Mouse (Mus musculus) adrenal gland, adult 18-20 months (tissue): ENCODE results near the gene Adk. TPM values are rescaled to one million over a fixed set of nuclear protein-coding genes. Genes with fewer than 3 reads are reported as not detected.

Experiments
- DNase-seq, 2 experiments: peaks; one replicate each; pipeline ENCODE4 v3.0.0; 2021 to 2022; ENCODE audit warnings: low spot score in 2 of 2
- total RNA-seq, 2 experiments: library from RNA; stranded (reverse); gene quantifications; 1 replicate in 1 of 2; 2 replicates in 1 of 2; pipeline ENCODE4 v1.2.3; 2021

Adk gene
- total RNA-seq, 2 experiments from 2014 or later, result 116 to 142 TPM

DNA sequence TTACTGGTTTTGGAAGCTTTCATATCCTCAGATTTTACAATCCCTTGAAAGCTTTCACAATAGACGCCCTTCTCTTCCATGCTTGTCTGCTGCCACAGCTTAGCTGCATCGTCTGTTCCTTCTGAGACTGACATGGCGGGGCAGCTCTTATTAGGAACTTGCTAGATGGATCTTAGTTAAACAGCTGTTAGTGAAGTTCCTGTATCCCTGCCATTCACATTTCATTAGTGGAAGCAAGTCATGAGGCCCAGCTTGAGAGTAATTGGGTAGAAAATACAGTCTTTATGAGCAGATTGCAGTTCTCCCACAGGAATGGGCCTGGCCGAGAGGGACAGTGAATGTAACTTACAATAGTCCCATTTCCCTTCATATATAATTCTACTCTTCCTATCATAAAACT is 356.5 kb downstream of the Adk start:
- DNase-seq, result no peak

- no peak for DNase-seq
Measured at GRCm38 (mm10) chr14:21410769-21411477, 358.5 kb downstream of the Adk start.

- DNase-seq, result no peak
Measured at GRCm38 (mm10) chr14:21411524-21411923, 359.1 kb downstream of the Adk start.

GRCm38 (mm10) chr14:21418332-21418731 is 366.0 kb downstream of the Adk start:
- no peak for DNase-seq

DNA sequence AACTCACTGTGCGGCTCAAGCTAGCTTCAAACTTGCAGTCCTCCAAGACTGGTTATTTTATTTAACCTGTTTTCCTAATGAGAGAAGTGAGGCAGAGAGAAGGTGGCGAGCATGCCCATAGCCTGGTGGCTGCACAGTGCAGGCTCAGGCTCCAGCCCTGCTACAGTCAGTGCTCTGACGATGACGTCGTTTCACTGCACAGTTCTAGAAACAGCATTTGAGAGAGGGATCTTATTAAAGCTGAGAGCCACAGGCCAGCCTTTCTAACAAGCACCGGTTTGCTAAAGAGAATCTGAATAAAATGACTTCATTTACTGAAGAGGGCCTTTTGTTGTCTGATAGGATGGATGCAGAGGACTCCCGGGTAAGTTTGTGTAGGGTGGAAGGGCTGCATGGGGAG is 375.0 kb downstream of the Adk start:
- no peak for DNase-seq

GRCm38 (mm10) chr14:21433415-21433814 is 381.0 kb downstream of the Adk start:
- no peak for DNase-seq

- no peak for DNase-seq
Measured at GRCm38 (mm10) chr14:21433995-21434394, 381.6 kb downstream of the Adk start.

- no peak for DNase-seq
Measured at GRCm38 (mm10) chr14:21434686-21435085, 382.3 kb downstream of the Adk start.

GRCm38 (mm10) chr14:21439785-21440184 is 387.4 kb downstream of the Adk start:
- DNase-seq, result no peak

- no peak for DNase-seq
Measured at GRCm38 (mm10) chr14:21440526-21440925, 388.2 kb downstream of the Adk start.

GRCm38 (mm10) chr14:21441772-21442533 is 389.6 kb downstream of the Adk start:
- DNase-seq, result no peak

DNA sequence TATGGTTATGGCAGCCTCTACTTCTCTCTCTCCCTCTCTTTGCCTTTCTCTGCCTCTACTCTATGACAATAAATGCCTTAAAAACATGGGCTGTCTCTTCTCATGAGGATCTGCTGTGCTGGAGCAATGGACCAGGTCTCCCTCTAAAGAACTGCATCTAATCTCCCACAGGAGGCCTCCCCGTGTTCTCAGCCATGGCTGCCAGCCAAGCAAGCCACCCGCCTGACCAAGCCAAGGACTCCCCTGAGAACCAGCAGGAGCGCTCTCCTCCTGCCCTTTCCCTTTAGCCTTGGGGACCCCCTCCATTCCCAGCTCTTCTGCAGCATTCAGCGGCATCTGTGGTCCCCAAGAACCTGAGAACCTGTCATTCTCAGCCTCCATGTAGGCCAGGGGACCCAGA is 400.2 kb downstream of the Adk start:
- DNase-seq, result peak; percentile 17 to 33

DNA sequence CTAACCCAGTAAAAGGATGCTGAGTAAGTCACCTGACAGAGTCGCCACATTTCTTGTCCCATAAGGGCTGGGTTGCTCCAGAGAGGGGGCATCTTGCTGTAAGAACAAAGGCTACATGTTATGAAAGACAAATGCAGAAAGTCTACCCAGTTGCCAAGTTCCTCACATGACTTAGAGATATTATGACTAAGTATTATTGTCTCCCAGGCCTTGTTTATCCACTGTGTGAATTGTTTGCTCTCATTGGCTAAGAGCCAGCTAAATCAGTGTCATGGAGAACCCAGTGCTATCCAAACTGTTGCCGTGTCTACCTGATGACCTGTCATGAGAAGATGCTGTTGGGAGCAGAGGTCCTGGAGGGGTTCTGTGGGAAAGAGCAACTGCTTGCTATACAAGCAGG is 401.5 kb downstream of the Adk start:
- DNase-seq, result no peak

GRCm38 (mm10) chr14:21455654-21456350 is 403.4 kb downstream of the Adk start:
- no peak for DNase-seq

DNA sequence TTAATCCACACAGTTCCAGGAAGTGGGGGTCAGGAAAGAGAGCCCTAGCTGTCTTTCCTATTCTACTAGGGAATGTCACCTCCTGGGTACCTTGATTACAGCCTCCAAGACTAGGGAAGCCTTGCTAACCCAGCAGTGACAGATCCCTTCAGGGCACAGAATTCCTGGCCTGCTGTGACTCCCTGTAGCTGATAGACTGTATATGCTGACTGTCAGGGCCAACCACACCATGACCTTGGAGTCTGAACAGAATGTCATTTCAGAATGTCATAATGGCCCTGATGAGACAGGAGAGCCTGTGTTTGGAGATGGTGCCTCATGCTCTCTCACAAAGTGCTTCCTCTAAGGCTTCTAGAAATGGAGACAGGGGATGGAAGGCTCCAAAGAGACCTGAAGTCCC is 404.2 kb downstream of the Adk start:
- DNase-seq, result peak in 1 of 2 experiments; percentile 7

GRCm38 (mm10) chr14:21457876-21458275 is 405.5 kb downstream of the Adk start:
- no peak for DNase-seq

- no peak for DNase-seq
Measured at GRCm38 (mm10) chr14:21458696-21459095, 406.3 kb downstream of the Adk start.

DNA sequence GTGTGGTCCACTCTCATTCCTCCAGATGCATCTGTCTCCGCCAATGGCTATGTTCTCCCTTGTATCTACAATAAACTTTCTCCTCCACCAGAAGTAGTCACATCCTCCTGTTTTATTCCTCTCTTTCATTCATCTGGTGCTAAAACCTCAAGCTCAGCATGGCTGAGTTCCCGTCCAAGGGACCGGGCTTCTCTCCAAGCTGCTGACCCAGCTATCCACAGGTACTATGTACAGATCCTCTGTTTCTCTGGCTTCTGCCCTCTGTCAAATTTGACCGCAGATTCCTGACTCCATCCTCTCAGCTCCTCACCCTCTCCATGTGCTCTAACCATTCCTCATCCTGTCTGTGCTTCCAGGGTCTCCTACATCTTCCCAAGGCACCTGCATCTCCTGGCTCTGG is 406.8 kb downstream of the Adk start:
- DNase-seq, result no peak

DNA sequence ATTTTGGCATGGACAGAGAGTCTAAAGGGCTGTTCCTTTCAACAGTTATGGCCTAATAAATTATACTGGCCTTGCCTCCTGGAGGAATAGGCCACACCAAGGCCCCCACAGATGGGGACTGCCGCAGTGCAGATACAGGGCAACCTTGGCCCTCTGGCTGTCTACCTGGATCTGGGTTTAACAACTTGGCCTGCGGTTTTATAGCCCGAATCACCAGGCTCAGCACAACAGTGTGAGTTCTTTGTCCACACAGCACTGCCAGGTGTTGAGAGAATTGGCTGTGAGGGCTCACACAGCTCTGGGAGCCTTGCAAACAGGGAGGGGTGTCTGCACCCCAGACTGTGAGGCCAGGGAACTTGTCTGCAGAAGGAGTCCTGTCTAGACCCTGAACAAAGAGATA is 410.0 kb downstream of the Adk start:
- DNase-seq, result no peak

GRCm38 (mm10) chr14:21463117-21463712 is 410.8 kb downstream of the Adk start:
- no peak for DNase-seq

DNA sequence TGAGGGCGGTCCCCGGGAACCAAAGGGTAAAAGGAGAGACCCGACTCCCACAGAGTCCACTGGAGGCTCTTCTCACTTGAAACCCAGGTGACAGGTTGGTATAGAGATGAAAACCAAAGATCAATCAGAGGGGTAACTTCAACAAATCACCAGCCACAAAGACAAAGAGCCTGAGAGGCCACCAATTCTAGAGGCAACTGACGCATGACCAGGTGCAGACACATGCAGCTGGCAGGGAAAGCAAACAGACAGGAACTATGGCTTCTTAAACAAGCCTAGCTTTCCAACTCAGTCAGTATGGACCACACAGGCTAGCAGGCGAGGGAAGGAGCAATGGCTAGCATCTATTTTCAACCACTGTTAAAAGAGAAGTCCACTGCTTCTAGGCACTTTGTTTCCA is 418.0 kb downstream of the Adk start:
- DNase-seq, result no peak

GRCm38 (mm10) chr14:21471975-21472374 is 419.6 kb downstream of the Adk start:
- DNase-seq, result no peak
